In the genomic region with DNA sequence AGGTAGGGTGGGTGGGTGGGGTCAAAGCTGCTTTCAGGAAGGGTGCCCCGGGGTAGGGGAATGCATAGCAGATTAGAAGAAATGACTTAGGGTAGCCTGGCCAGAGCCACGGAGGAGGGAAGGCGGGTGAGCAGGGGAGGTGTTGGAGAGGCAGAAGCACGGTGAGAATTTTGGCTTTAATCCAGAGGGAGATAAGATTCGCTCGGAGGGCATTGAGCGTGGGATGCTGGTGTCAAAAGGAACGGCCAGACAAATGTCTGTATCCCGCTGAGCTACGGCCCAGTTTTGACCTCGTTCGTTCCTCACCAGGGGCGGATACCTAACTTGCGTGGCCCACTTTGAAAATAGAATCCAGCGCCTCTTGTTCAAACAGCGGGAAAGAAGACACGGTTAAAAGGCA, we compare ENCODE assay signal across 8 mouse cellular contexts. TPM values are rescaled to one million over a fixed set of nuclear protein-coding genes. Genes with fewer than 3 reads are reported as not detected.
DNase-seq lines count a peak whose midpoint lies in the region; ATAC-seq and TF ChIP-seq lines count a peak whose summit lies in the region.

No protein-coding gene starts in this region.

- no peak overlapping the region for H3K27ac ChIP-seq in lung, postnatal 0 days (ENCODE audit: low read length)
- no peak overlapping the region for H3K27ac ChIP-seq in hindbrain, embryonic 13.5 days

- no peak overlapping the region; the same call in 1 of the 2 replicates for H3K4me3 ChIP-seq in lung, postnatal 0 days (ENCODE audit: low read depth, low read length)
- no peak overlapping the region for H3K4me3 ChIP-seq in hindbrain, embryonic 13.5 days

- intact Hi-C loops in gastrocnemius, postnatal 14 days (cut with DNase I; ENCODE audit: low total_unique reads), result no loop called here

- WGBS in lung, postnatal 0 days, result 13% methylated on average over 17 of the region's 17 CpGs
- 3% methylated on average over 17 of the region's 17 CpGs for WGBS in hindbrain, embryonic 13.5 days

- ATAC-seq in lung, postnatal 0 days, result peak; percentile 25; the same call in 1 of the 2 replicates
- ATAC-seq in hindbrain, embryonic 13.5 days (ENCODE audit: low FRiP score), result no peak
- ATAC-seq in megakaryocyte-erythroid progenitor cell, adult 5-6 weeks (replicated peaks; ENCODE audit: low FRiP score, low TSS enrichment, poor library complexity, severe bottlenecking), result peak; percentile 48

- no peak overlapping the region for H3K9ac ChIP-seq in lung, postnatal 0 days (replicated peaks; ENCODE audit: low read depth)
- H3K9ac ChIP-seq in hindbrain, embryonic 13.5 days, result no peak overlapping the region

- TF ChIP-seq CTCF in lung, postnatal 0 days (IDR thresholded peaks at IDR 0.05), result no peak

- peak; percentile 44 for DNase-seq in lung, postnatal 0 days (ENCODE audit: low spot score)
- DNase-seq in lung, postnatal 25 days (ENCODE audit: low spot score), result no peak
- DNase-seq in embryo, embryonic 9.5 days (ENCODE audit: extremely low spot score), result peak; percentile 46
- no peak for DNase-seq in urinary bladder, postnatal 4 days (ENCODE audit: low spot score in 2 of 2)
- DNase-seq in right cerebral cortex, postnatal 14 days, result no peak
- DNase-seq in gastrocnemius, postnatal 14 days, result no peak

- peak overlapping the region; percentile 44 for H3K4me2 ChIP-seq in lung, postnatal 0 days (replicated peaks; ENCODE audit: low read depth, low read length)
- H3K4me2 ChIP-seq in hindbrain, embryonic 13.5 days, result peak overlapping the region; percentile 42

- H3K27me3 ChIP-seq in lung, postnatal 0 days (replicated peaks; ENCODE audit: insufficient read depth, low read length), result no peaks in the 10 kb centered on the region
- H3K27me3 ChIP-seq in hindbrain, embryonic 13.5 days, result peaks cover 9% of the 10 kb centered on the region; the same call in 1 of the 2 replicates

- H3K4me1 ChIP-seq in lung, postnatal 0 days (ENCODE audit: insufficient read depth, low read depth, low read length), result 0 out of 2 replicates have a peak, but pooled peaks cover 5% of the 10 kb centered on the region
- H3K4me1 ChIP-seq in hindbrain, embryonic 13.5 days (replicated peaks), result 0 out of 2 replicates have a peak, but pooled peaks cover 5% of the 10 kb centered on the region

- no peaks in the 10 kb centered on the region for H3K36me3 ChIP-seq in lung, postnatal 0 days (ENCODE audit: insufficient read depth, low read length)
- no peaks in the 10 kb centered on the region for H3K36me3 ChIP-seq in hindbrain, embryonic 13.5 days

- H3K9me3 ChIP-seq in lung, postnatal 0 days (ENCODE audit: low read length), result no peaks in the 10 kb centered on the region
- H3K9me3 ChIP-seq in hindbrain, embryonic 13.5 days, result no peaks in the 10 kb centered on the region

- no peak for TF ChIP-seq EP300 in lung, postnatal 0 days (IDR thresholded peaks at IDR 0.05)

RNA-seq across cellular contexts. Expression of gene Dusp6, which starts 23.8 kb away (rescaled TPM):
- 49.7 and 63.2 TPM in 2 replicates for polyA plus RNA-seq in lung, postnatal 0 days (2015; fragmentation: Nextera tagmentation; extraction: Ambion mirVana)
- 27.2 and 27.7 TPM in 2 replicates for polyA plus RNA-seq in hindbrain, embryonic 13.5 days (2015; fragmentation: Nextera tagmentation; extraction: Ambion mirVana)
- 5.4 and 14.8 TPM in 2 replicates for total RNA-seq in megakaryocyte-erythroid progenitor cell, adult 5-6 weeks (2014; fragmentation: Nextera tagmentation)
- 20.6 and 20.9 TPM in 2 replicates for total RNA-seq in megakaryocyte-erythroid progenitor cell, adult 5-6 weeks (2017)
- 10 to 100 TPM; 26.7 to 27.7 TPM for total RNA-seq in gastrocnemius, postnatal 14 days (2021)

Comparison
In these comparisons a context has a peak if more than half of its experiments do, and no peak if none do; other contexts are left out.
1. DNase-seq: peak in lung, postnatal 0 days (single experiment) and embryo, embryonic 9.5 days (single experiment); none in lung, postnatal 25 days (single experiment), urinary bladder, postnatal 4 days (0 of 2), right cerebral cortex, postnatal 14 days (single experiment) and gastrocnemius, postnatal 14 days (single experiment).